Mouse (Mus musculus): ENCODE data around the gene Grwd1.
A peak's percentile ranks its signal among the peaks of the same experiment; 100 is the strongest.

The Grwd1 gene

GRCm38 (mm10) chr7:45833924-45834323 is 3.2 kb upstream of the Grwd1 start:
- no peak for DNase-seq

GRCm38 (mm10) chr7:45833148-45833790 is 2.5 kb upstream of the Grwd1 start:
- no peak for DNase-seq

GRCm38 (mm10) chr7:45832428-45832827 is 1.7 kb upstream of the Grwd1 start:
- peak in 1 of 2 experiments; percentile 20 for DNase-seq

GRCm38 (mm10) chr7:45831128-45831525 is 383 bp upstream of the Grwd1 start:
- no peak for DNase-seq

- no peak for DNase-seq
Observed at GRCm38 (mm10) chr7:45826631-45827030, 4.1 kb downstream of the Grwd1 start.

- DNase-seq = no peak
Observed at GRCm38 (mm10) chr7:45824598-45824997, 6.1 kb downstream of the Grwd1 start, which contains the start of gene Kcnj14. Gene Kcnj14, minus strand, starts transcription at chr7:45824782.

- DNase-seq = no peak
Observed at GRCm38 (mm10) chr7:45820913-45821312, 9.8 kb downstream of the Grwd1 start.

GRCm38 (mm10) chr7:45819843-45820242 is 10.9 kb downstream of the Grwd1 start:
- no peak for DNase-seq

- no peak for DNase-seq
Observed at GRCm38 (mm10) chr7:45815984-45816351, 14.8 kb downstream of the Grwd1 start.

GRCm38 (mm10) chr7:45815323-45815983 is 15.3 kb downstream of the Grwd1 start:
- DNase-seq = peak in 1 of 2 experiments; percentile 27

- no peak for DNase-seq
Observed at GRCm38 (mm10) chr7:45814841-45815240, 15.9 kb downstream of the Grwd1 start.

GRCm38 (mm10) chr7:45813787-45814779 is 16.7 kb downstream of the Grwd1 start, which contains the start of gene Cyth2:
Gene Cyth2, minus strand, starts transcription at chr7:45814581.
- DNase-seq = peak; percentile 99 to 100

- peak in 1 of 2 experiments; percentile 16 for DNase-seq
Observed at GRCm38 (mm10) chr7:45812921-45813320, 17.8 kb downstream of the Grwd1 start.

GRCm38 (mm10) chr7:45809276-45810075 is 21.3 kb downstream of the Grwd1 start:
- peak; percentile 38 to 44 for DNase-seq

- no peak for DNase-seq
Observed at GRCm38 (mm10) chr7:45808471-45808870, 22.3 kb downstream of the Grwd1 start.

- DNase-seq = no peak
Observed at GRCm38 (mm10) chr7:45805941-45806340, 24.8 kb downstream of the Grwd1 start.

- DNase-seq = no peak
Observed at GRCm38 (mm10) chr7:45802551-45802950, 28.2 kb downstream of the Grwd1 start.

- DNase-seq = peak; percentile 91 to 96
Observed at GRCm38 (mm10) chr7:45801348-45801747, 29.4 kb downstream of the Grwd1 start.

GRCm38 (mm10) chr7:45800546-45801204 is 30.1 kb downstream of the Grwd1 start:
- peak in 1 of 2 experiments; percentile 23 for DNase-seq

- DNase-seq = no peak
Observed at GRCm38 (mm10) chr7:45800001-45800400, 30.7 kb downstream of the Grwd1 start.

GRCm38 (mm10) chr7:45798931-45799330 is 31.8 kb downstream of the Grwd1 start:
- DNase-seq = peak in 1 of 2 experiments; percentile 9

GRCm38 (mm10) chr7:45798511-45798836 is 32.3 kb downstream of the Grwd1 start:
- peak; percentile 41 to 45 for DNase-seq

All from cerebellum, adult 18-20 months (tissue).